Mouse (Mus musculus): ENCODE data around the gene 1500009L16Rik.

1500009L16Rik gene

DNA sequence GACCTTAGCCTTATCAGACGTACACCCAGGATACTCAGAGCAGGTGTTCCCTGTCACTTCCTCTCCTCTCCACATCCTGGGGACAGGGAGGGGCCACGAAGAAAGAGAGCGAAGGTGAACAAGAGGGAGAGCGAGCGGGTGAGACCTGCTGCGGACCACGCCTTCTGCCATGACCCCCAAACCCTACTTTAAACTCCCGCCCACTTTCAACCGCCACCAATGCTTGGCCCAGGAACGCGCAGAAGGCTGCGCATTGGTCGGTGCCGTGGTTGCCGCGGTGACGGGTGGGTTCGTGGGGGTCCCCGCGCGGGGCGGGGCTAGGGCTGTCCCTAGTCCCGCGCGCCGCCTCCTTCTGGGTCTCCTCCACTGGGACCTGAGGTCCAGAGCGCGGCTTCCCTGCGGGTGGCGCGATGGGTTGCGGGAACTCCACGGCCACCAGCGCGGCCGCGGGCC is at the start of gene 1500009L16Rik:
TSS of gene 1500009L16Rik (plus strand) at position 287 of the 453 bp plus-strand sequence.
- DNase-seq (ENCODE audit: low read depth, low spot score), result peak; percentile 81

DNA sequence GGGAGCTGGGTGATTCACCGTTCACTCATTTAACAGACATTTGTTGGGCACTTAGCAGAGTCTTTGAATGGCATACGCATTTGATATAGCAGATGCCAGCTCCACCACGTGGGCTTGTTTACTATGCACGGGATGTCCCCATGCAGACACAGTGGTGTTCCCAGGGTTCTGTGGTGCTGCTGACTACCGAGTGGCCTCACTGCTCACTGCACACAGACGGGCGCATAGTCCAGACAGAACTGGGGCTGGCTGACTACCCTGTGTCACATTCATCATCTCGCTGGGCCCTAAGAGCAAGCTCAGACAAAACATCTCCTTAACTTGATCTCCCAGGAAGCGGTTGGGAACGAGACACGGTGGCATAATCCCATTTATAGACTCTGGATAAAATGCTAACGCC is 41.3 kb upstream of the 1500009L16Rik start:
- DNase-seq (ENCODE audit: low read depth, low spot score), result no peak

DNA sequence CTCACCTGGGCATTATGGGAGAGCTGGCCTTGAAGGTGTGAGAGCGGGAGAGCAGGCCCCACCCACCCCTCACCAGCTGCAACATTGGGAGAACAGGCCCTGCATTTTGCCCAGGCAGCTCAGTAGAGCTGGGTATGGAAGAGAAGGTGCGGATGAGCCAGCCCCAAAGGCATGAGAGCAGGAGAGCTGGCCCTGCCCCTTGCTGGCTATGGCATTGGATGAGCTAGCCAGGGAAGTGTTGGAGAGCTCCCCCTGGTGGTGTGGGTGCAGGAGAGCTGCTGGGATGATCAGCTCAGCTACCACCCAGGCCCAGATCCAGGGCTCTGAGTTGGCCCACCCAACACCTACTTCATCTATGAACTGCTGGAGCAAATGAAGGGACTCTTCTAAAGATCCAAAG is 34.5 kb upstream of the 1500009L16Rik start:
- no peak for DNase-seq (ENCODE audit: low read depth, low spot score)

DNA sequence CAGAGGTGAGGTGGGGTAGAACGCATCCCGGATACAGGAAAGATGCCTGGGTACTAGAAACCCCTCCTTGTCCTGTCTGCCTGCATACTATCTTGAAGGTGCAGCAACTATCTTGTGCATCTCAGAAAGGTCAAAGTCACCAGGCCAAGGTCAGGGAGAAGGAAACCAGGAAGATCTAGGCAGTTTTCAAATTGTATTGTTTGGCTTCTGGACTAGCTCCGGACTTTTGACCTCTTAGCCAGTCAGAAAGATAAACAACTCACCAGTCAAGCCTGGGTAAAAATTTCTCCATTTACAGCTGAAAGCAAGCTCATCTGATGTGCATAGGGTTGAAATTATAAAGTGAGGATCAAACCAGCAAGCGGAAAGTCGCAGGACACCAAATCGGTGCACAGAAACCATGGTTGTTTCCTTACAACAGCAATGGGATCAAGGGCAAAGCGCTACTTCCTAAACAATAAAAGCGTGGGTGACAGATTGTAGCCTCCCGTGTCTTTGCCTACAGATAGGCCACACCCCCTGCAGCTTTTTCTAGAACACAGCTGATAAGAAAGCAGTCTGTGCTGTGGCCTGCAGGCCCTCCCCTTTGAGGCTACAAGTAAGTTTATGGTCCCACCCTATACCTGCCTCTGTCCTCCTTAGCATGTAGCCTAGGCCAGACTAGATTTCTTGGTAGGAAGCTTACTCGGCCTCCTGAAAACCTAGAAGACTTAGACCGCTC is 30.3 kb upstream of the 1500009L16Rik start:
- DNase-seq (ENCODE audit: low read depth, low spot score), result no peak

DNA sequence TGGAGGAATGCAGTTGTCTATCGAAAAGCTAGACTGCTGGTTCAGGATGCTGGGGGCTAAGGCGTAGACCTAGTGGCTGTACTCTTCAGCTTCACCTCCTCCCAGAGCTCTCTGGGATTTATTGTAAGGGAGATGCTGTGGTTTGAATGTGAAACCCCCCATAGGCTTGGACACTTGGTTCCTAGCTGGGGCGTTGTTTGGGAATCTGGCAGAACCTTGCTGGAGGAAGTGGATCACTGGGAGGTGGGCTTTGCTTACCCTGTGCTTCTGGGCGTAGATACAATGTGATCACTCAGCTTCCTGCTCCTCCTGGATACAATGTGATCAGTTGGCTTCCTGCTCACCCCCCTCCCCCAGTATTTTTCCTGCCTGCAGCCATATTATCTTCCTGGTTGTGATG is 26.4 kb upstream of the 1500009L16Rik start:
- no peak for DNase-seq (ENCODE audit: low read depth, low spot score)

DNA sequence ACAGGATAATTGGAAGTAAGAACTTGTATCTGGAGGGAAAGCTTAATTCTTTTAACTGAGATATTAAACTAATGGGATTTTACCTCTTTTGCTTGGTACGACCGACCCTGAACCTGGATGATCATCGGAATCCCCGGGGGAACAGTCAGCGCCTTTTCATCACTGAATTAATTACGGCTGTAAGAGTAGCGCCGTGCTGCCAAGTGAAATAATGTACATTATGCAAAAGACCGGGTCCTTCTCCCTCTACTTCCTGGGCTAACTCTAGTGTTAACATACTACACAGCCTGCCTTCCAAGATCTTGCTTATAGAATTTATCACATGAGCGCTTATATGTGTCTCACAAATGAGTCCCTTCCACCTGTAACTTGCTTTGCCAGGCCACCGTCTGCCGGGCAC is 16.0 kb upstream of the 1500009L16Rik start:
- DNase-seq (ENCODE audit: low read depth, low spot score), result no peak

DNA sequence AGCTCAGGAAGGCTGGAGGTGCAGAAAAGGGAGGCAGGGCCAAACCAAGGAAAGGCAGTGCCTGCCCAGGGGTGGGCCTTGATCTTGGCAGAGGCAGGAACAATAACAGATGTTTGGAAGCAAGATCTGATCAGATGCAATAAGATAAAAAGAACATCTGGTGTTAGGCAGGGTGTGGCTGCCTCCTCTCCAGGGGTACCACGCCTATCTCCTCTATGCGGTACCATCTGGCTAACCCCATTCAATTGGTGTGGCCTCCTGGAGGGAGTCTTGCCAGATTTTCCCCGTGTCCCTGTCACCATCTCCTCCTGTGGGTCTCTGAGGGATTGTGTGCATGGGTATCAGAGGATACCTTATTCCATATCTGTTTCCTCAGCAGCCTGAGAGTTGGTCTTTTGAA is 12.7 kb upstream of the 1500009L16Rik start:
- DNase-seq (ENCODE audit: low read depth, low spot score), result no peak

DNA sequence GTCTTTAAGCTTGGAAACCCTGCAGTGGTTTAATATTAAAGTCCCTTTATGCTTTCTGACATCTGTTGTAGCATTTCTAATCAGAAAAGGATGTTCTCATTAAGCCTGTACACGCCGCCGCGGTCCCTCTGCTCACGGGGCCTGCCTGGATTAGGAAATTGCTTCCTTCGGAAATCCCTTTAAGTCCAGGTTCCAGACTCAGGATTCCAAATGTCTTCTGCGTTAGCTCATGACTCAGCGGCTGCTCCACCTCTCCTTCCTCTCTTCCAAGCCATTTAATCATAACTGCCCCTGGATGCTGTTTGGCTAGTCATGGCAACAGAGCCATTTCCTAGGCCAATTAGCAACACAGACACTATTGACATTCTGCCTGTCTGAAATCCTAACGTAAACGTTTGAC is 10.9 kb upstream of the 1500009L16Rik start:
- DNase-seq (ENCODE audit: low read depth, low spot score), result no peak

DNA sequence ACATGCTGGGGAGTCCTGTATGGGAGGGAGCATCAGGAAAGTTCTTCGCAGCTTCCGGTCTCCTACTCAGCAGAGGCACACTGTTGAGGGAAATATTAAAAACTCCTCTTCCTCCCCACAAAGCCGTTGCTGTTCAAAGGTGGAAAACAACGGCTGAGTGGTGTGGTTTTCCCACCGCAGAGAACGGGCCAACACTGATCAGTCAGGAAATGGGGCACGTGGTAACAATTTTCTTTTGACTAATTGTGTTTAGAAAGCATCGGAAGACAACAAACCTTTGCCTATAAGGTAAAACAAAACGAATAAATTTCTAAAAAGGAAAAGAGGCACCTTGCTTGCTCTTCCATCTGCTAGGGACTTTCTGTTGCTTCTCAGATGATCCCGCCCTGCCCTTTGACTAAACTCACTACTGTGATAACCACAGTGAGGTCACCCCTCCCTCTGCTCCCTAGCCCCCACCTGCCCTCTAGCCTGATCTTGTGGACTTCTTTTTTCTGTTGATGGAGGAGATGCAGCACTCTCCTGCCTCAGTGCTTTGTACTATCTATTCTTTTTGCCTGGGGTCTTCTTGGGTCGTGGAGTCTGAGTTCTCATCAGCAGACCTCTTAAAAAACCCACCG is 3.7 kb upstream of the 1500009L16Rik start:
- DNase-seq (ENCODE audit: low read depth, low spot score), result peak; percentile 78

DNA sequence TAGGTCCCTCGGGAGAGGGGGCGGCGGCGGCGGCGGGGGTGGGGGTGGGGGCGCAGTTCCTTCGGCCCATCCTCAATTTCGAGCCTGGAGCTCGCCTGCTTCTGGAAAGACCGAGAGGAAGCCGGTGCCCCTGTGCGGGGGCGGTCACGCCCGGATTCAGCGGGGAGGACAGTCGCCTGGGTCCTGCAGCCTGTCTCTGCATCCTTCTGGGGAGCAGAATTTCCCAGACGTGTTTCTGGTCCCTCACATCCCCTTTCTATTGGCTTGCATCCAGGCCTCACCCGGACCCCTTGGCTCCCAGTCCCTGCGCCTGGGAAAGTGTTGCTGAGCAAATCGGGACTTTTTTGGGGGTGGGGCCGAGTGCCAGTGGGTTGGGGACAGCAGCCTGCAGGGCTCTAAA is 390 bp downstream of the 1500009L16Rik start:
- DNase-seq (ENCODE audit: low read depth, low spot score), result peak; percentile 28

DNA sequence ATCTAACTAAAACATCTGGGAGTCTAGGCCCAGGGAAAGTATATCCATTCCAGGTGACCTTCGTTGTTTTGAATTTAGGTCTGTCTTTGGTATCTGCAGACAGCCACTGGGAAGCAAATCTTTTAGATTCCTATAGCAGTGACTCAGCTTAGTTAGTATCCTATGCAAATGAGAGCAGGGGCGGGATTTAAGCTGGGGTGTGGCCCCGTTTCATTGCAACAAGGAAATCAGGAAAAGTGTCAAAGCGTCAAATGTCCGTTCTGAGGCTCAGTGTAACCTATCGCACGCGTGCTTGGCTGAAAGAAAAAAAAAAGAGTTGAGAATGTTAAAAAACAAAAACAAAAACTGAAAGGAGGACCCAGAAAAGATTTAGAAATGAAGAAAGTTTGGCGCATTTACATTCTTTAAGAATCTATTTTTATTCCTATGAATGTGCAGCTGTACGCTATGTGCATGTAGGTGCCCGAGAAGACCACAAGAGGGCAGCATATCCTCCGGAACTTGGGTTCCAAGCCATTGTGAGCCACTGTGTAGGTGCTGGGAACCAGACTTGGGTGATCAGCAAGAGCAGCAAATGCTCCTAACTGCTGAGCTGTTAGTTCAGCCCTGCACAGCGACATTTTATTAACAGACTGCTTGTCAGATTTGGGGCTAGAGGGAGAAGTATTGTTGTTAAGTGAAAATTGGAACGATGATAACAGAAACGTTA is 1.8 kb downstream of the 1500009L16Rik start:
- no peak for DNase-seq (ENCODE audit: low read depth, low spot score)

DNA sequence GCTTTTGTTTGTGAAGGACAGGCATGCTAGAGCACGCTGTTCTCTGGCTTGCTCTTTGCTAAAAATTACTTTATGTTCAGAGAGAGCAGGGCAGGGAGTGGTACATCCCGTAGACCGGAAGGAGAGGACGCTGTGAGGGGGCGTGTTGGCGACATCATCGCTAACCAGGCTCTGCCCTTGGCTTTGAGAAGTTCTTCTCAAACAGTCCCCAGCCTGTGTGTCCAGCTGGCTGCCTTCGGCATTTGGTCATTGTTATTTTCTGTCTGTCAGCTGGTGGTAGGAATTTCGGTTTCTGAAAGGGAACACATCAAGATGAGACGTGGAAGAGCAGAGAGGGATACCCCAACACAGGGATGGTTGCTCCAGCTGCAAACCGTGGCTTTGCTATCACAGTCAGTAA is 3.5 kb downstream of the 1500009L16Rik start:
- no peak for DNase-seq (ENCODE audit: low read depth, low spot score)

DNA sequence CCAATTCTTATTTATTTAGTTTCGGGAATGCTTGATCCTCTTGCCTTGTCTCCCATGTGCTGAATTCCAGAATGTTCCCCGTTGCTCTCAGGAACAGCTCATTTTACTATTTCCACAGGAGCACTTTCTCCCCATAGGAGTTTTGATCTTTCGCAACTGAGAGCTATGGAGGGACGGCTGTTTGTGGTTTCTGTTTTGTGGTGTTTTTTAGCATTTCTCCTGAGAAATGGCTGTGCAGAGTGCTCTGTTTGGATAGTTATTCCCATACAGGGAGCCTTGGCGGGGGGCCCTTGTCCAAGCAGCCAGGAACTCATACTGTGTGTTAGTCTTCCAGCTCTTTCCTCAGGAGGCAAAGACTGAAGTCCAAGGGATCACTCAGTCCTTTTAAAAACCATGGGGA is 5.2 kb downstream of the 1500009L16Rik start:
- no peak for DNase-seq (ENCODE audit: low read depth, low spot score)

DNA sequence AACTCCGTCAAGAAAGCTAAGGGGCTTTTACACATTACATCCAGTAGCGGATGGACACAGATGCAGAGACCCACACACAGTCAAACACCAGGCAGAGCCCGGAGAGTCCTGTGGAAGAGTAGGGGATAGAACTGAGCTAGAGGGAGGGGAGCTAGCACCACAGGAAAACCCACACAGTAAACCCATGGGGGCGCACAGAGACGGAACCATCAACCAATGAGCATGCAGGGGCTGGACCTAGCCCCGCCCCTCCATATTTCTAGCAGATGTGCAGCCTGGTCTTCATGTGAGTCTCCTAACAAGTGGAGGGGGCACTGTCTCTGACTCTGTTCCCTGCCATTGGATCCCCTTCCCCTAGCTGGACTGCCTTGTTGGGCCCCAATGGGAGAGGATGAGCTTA is 5.9 kb downstream of the 1500009L16Rik start:
- DNase-seq (ENCODE audit: low read depth, low spot score), result no peak

DNA sequence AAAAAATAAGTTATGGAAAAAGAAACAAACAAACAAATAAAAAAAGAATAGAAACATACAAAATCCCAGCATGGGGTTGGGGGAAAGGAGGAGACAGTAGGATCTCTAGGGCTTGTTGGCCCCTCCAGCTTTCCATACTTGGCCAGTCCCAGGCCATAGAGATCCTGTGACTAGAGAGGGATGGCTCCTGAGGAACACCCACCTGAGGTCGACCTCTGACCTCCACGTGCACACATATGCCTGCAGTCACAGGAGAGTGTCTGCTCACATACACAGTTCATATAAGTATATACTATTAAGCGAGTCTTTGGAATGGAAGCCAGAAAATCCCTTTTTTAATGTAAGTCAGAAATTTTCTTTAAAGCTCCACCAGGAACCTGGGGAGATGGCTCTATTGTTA is 6.4 kb downstream of the 1500009L16Rik start:
- DNase-seq (ENCODE audit: low read depth, low spot score), result no peak

DNA sequence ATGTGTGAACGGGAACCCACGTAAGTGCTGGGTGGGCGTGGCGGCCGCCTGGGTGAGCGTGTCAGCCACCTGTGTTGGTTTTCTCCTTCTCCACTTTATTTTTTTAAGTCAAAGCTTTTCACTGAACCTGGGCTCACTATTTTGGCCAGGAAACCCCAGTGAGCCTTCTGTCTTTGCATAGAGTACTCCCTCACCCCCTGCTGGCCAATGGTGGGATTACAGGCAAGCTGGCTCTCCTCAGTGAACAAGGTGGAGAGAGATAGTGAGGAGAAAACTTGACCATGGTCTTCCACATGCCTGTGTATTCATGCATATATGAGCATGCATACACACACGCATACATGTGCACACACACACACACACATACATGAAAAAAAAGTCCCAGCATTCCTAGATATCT is 6.8 kb downstream of the 1500009L16Rik start:
- DNase-seq (ENCODE audit: low read depth, low spot score), result peak; percentile 69

DNA sequence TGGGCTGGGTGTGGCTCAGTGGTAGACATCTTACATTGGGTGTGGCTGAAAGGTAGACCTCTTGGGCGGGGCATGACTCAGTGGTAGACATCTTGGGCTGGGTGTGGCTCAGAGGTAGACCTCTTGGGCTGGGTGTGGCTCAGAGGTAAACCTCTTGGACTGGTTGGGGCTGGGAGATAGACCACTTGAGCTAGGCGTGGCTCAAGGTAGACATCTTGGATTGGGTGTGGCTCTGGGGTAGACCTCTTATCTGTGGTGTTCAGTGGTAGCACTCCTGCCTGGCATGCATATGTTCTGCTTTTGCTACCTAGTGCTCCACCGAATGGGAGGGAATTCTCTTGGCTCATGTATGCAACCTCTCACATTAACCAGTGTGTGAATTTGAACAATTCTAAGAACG is 11.1 kb downstream of the 1500009L16Rik start:
- peak; percentile 31 for DNase-seq (ENCODE audit: low read depth, low spot score)

DNA sequence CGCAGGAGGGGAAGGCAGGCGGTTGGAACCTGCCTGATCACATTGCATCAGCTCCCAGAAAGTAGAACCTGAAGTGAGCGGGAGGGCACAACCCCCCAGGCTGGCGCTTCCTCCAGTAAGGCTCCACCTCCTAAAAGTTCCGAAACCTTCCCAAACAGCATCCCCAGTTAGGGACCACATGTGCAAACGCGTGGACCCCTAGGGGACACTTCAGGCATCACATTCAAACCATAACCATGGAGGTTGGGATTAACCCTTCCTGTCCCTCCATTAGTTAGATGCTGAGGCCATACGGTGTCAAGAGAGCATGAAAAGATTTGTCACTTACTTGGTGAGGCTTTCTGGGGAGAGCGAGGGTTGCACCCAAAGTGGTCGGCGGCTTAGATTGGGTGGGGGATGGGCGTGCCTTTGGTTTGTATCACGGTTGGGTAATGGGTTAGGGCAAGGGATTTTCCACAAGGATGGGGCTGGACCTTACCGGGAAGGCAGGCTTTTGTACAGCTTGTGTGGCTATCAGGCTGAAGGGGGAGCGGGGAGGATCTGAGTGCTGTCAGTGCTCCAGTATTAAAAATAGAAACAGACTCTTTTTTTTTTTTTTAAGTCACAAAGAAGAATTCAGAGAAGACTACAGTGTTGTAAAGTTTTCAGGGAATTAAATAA is 16.5 kb downstream of the 1500009L16Rik start:
- DNase-seq (ENCODE audit: low read depth, low spot score), result no peak

DNA sequence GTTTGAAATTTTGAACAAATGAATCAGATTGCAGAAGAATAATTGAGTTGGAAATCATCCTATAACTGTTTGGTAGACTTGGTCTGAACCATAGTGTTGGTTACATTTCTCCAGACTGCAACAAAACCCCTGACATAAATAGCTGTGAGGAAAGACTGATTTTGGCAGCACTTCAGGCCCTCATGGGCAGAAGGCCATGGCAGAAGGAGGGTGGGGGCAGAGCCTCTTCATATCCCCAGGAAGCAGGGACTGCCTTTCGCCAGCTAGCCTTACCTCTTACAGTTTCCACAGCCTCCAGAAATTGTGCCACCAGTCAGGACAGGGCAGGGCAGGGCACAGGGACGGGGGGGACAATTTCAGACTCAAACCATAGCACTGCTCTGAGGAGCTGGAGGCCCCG is 22.0 kb downstream of the 1500009L16Rik start:
- no peak for DNase-seq (ENCODE audit: low read depth, low spot score)

DNA sequence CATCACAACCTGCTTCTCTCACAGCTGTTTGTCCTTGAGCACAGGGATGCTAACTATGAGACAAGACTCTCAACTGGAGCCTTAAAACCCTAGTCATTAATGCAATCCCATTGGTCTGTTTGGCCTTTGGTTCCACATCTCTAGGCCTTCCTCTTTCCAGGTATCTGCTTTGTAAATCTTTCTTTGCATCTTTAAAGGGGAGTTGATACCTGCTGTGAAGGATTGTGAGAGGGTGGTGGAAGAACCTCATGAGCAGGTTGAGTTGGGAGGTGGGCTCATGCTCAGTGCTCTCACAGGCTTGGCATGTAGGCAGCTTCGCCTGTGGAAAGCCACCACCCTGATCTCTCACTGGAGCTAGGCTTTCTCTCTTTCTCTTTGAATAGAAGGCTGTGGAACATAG is 30.4 kb downstream of the 1500009L16Rik start:
- DNase-seq (ENCODE audit: low read depth, low spot score), result no peak

DNA sequence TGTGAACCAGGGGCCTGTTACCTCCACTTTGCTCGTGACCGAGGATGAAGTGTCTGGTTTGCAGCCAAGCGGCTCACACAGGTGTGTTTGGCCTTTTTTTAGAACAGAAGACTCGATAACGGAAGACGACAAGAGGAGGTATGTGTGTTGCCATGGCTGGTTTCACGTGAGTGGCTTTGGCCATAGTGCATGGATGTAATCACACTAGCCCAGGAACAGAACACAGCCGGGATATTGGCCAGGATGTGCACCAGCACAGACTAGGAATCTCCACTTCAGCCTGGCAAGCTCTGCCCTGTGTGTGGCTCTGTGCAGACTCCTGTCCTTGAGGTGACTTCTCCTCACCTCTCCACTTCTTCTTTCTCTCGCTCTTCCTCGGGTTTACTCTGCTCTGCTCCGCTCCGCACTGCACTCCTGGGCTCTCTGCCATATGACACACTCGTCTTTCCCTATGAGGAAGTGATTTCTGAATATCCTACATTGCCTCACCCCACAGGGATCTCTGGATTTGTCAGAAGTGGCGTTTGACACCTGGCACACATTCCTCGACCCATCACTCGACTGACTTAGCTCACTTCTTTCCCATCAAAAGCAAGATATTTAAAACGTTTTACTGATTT is 34.8 kb downstream of the 1500009L16Rik start:
- no peak for DNase-seq (ENCODE audit: low read depth, low spot score)

DNA sequence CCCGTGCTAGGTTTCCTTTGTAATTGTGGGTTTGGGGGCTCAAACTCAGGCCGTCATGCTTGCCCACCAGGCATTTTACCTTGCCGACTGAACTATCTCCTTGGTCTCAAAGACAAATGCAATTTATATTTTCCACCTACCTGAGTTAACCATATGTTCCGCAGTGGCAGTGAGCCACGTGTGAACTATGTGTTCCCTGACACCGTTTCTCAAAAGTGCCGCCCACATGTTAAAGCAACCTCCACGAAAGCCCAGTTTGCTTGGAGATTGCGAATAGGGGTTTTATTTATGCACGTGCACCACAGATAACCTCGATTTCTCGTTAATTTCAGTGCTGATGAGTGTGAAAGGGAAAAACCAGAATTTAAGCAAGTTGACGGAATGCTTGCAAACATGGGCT is 36.1 kb downstream of the 1500009L16Rik start:
- no peak for DNase-seq (ENCODE audit: low read depth, low spot score)
